Mouse (Mus musculus) testis, adult 2 months (tissue): ENCODE results near the gene Zfp664. TPM values are rescaled to one million over a fixed set of nuclear protein-coding genes. Genes with fewer than 3 reads are reported as not detected.

Experiments used
- H3K27ac ChIP-seq: fragments of 200-500 bp; 2 replicates; pipeline ENCODE4 v1.5.1; 2012; ENCODE audit warnings: low read depth, low read length; ENCODE audit not compliant: control insufficient read depth, insufficient read depth
- H3K27me3 ChIP-seq: fragments of 200-500 bp; 2 replicates; pipeline ENCODE4 v1.6.1; 2012; ENCODE audit warnings: mild to moderate bottlenecking, low read length, moderate library complexity; ENCODE audit not compliant: control insufficient read depth, insufficient read depth
- H3K36me3 ChIP-seq: fragments of 200-500 bp; 2 replicates; pipeline ENCODE4 v1.6.1; 2012; ENCODE audit warnings: mild to moderate bottlenecking, low read length; ENCODE audit not compliant: control insufficient read depth, insufficient read depth
- H3K4me1 ChIP-seq: fragments of 200-500 bp; 2 replicates; pipeline ENCODE4 v1.6.1; 2012; ENCODE audit warnings: low read length; ENCODE audit not compliant: control insufficient read depth, insufficient read depth
- H3K4me3 ChIP-seq: fragments of 200-500 bp; 2 replicates; pipeline ENCODE4 v1.5.1; 2012; ENCODE audit warnings: low read depth, mild to moderate bottlenecking, low read length, moderate library complexity, mixed read lengths; ENCODE audit not compliant: control insufficient read depth
- CTCF ChIP-seq: fragments of 200-500 bp; IDR thresholded peaks from 2 replicates; pipeline ENCODE4 v1.5.1; 2012; ENCODE audit warnings: low read depth, mild to moderate bottlenecking, inconsistent platforms, low read length, moderate library complexity; ENCODE audit not compliant: control insufficient read depth, insufficient read depth, insufficient replicate concordance
- POLR2A ChIP-seq: fragments of 200-500 bp; IDR thresholded peaks from 2 replicates; pipeline ENCODE4 v1.6.1; 2012; ENCODE audit warnings: low read depth, mild to moderate bottlenecking, inconsistent platforms, low read length, moderate library complexity; ENCODE audit not compliant: control insufficient read depth
- polyA plus RNA-seq: library from polyadenylated mRNA; depleted of rRNA; stranded (reverse); fragments of >200 nt; gene quantifications from 2 replicates; pipeline ENCODE4 v1.2.3, GENCODE M21; 2012

The Zfp664 gene
- polyA plus RNA-seq, 1 experiment = 29.7 TPM

DNA sequence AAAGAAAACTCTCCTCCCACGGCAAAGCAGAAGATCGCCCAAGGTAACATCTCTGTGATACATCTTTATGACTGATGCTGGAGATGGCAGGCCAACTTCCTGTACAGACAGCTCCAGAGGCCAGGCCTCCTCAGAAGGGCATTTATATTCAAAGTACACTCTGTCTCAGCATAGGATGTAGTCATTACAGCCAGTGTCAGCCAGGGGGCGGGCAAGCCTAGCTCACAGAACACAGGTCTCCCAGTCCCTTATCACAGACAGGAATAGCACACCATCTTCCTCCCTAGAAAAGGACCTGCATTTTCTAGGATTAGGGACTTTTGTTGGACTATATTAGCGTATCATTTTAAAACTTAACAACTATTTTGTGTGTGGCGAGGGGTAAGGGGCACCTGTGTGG lies 46.4 kb downstream of the Zfp664 start:
- H3K36me3 ChIP-seq = no peaks in the 10 kb centered on the region
- no peaks in the 10 kb centered on the region for H3K27me3 ChIP-seq
- no peak overlapping the region for H3K27ac ChIP-seq
- no peak for TF ChIP-seq POLR2A
- TF ChIP-seq CTCF = peak; percentile 75; the same call in 1 of the 2 replicates
- no peaks in the 10 kb centered on the region for H3K4me1 ChIP-seq
- H3K4me3 ChIP-seq = no peak overlapping the region

GRCm38 (mm10) chr5:124912276-124912675 lies 49.8 kb downstream of the Zfp664 start:
- TF ChIP-seq CTCF (no peak), POLR2A (no peak)
- H3K27me3 ChIP-seq = no peaks in the 10 kb centered on the region
- H3K36me3 ChIP-seq = no peaks in the 10 kb centered on the region
- no peaks in the 10 kb centered on the region for H3K4me1 ChIP-seq
- H3K27ac ChIP-seq = no peak overlapping the region
- H3K4me3 ChIP-seq = no peak overlapping the region

DNA sequence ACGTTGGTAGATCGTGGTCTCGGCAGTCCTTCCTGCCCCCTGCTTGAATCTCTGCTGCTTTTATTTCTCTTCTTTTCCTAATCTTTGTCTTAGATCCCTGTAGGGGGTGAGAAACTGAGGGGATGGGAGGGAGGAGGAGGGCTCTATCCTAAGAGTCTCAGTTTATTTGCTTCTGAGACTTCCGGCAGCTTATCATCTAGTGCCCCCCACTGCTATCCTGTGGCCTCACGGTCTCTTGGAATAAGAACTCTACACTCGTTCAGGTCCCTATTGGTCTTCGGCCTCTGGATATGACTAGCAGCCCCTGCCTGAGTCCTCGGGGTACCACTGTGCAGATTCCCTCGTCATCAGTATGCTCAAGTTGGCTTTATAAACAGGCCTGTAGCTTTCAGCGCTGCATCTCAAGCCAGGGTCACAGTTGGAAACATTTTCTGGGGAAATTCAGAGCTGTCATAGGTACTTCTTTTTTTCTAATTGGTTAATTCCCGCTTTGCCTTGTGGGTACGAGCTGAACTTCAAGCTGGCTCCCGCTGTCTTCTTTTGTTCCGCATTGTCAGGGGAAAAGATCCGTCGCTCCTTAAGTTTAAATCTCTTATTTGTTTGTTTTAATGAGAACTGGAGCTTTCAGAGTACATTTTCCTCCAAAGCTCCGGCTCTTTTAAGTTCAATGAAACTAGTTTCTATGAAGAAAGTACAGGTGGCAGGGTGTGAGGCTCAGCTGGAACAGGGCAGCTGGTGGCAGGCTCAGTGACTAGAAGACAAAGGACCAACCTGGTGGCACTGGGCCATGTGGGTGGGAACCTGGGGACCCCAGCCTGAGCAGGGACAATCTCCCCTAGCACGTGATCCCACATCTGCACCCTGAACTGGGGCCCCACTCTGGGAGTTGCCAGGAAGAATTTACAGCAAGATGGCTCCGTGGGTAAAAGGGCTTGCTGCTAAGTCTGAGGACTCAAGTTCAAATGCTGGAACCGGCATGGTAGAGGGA lies 50.7 kb downstream of the Zfp664 start:
- Histone ChIP-seq H3K4me3 (no peak overlapping the region), H3K27me3 (no peaks in the 10 kb centered on the region), H3K4me1 (no peaks in the 10 kb centered on the region), H3K36me3 (no peaks in the 10 kb centered on the region), H3K27ac (no peak overlapping the region)
- TF ChIP-seq POLR2A (no peak), CTCF (no peak)

DNA sequence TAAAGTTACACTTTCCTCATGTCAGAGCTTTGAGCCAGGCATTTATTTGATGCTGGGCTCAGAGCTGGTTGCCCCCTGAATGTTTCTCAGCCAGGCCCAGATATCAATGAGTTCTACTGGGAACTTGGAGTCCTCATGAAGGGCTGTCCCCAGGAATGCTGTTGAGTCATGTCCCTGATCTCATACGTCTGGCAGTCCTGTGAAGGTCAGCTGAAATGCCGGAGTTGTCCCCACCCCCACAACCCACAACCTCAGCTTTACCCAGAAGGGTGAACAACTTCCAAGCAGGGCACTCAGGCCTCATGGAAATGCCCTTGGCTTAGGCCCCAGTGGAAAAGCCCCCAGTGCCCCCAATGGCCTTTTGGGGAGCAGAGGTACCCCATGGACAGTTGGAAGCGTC lies 57.3 kb downstream of the Zfp664 start:
- Histone ChIP-seq H3K4me3 (no peak overlapping the region), H3K27me3 (no peaks in the 10 kb centered on the region), H3K27ac (no peak overlapping the region), H3K36me3 (no peaks in the 10 kb centered on the region), H3K4me1 (no peaks in the 10 kb centered on the region)
- no peak for TF ChIP-seq CTCF
- TF ChIP-seq POLR2A = no peak

- Histone ChIP-seq H3K27me3 (no peaks in the 10 kb centered on the region), H3K4me1 (no peaks in the 10 kb centered on the region), H3K4me3 (no peak overlapping the region), H3K36me3 (no peaks in the 10 kb centered on the region), H3K27ac (no peak overlapping the region)
- no peak for TF ChIP-seq CTCF
- TF ChIP-seq POLR2A = no peak
Observed at GRCm38 (mm10) chr5:124921410-124921809, 58.9 kb downstream of the Zfp664 start.

GRCm38 (mm10) chr5:124922356-124923352 lies 60.2 kb downstream of the Zfp664 start:
- TF ChIP-seq CTCF (no peak), POLR2A (no peak)
- no peak overlapping the region for H3K4me3 ChIP-seq
- no peaks in the 10 kb centered on the region for H3K4me1 ChIP-seq
- H3K36me3 ChIP-seq = no peaks in the 10 kb centered on the region
- H3K27me3 ChIP-seq = no peaks in the 10 kb centered on the region
- H3K27ac ChIP-seq = no peak overlapping the region

DNA sequence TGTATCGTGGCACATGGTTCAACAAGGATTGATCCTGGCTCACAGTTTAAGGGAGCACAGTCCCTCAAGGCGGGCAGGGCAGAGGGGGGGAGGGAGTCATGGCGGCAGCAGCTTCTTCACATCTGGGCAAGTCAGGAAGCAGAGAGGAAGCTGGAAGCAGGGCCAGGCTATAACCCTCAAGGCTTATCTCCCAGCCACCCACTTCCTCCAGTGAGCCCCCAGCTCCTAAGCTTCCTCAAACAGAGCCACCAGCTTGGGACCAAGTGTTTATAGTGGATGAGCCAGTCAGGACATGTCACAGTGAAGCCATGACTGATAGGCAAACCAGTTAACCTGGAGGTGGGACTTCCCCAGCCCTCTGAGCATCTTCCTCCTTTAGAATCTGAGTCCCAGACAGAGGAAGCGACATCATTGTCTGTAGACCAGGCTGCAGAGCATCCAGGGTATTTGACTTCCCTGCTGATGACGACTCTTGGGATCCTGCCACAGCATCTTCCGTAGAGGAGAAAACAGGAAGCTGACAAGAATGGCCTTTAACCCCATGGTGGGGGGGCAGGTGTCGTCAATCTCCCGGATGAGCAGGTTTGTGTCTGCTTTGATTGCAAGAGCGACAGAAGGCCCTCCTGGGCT lies 67.0 kb downstream of the Zfp664 start:
- H3K4me1 ChIP-seq = no peaks in the 10 kb centered on the region
- no peak overlapping the region for H3K4me3 ChIP-seq
- no peak for TF ChIP-seq CTCF
- TF ChIP-seq POLR2A = no peak
- H3K36me3 ChIP-seq = no peaks in the 10 kb centered on the region
- H3K27me3 ChIP-seq = no peaks in the 10 kb centered on the region
- no peak overlapping the region for H3K27ac ChIP-seq
